Mouse (Mus musculus) heart, postnatal 0 days (tissue): ENCODE results near the gene Kank4. TPM values are rescaled to one million over a fixed set of nuclear protein-coding genes. Genes with fewer than 3 reads are reported as not detected.
A peak's percentile ranks its signal among the peaks of the same experiment; 100 is the strongest.
"Not testable (repeated sequence)": the region's sequence is repeated elsewhere in the genome, so short reads cannot be mapped to it uniquely, and the experiment has no call there.

Source experiments
- ATAC-seq: fragments of 200-750 bp; cut with Nextera tagmentation; 2 replicates; pipeline ENCODE4 v1.8.0; 2017; ENCODE audit warnings: low read depth, moderate number of reproducible peaks, moderate library complexity; ENCODE audit not compliant: insufficient read depth
- DNase-seq: peaks from one replicate; pipeline ENCODE4 v3.0.0-alpha.2; 2016; ENCODE audit warnings: low spot score
- H3K27ac ChIP-seq: fragments of 300-500 bp; sonication (generic); 2 replicates; pipeline ENCODE4 v1.5.1; 2014; ENCODE audit warnings: low read depth, mild to moderate bottlenecking
- H3K27me3 ChIP-seq: fragments of 300-500 bp; sonication (generic); 2 replicates; pipeline ENCODE4 v1.6.1; 2014; ENCODE audit warnings: low read length, mixed read lengths; ENCODE audit not compliant: control insufficient read depth, insufficient read depth
- H3K36me3 ChIP-seq: fragments of 300-500 bp; sonication (generic); replicated peaks from 2 replicates; pipeline ENCODE4 v1.6.1; 2014; ENCODE audit warnings: low read length, mixed read lengths; ENCODE audit not compliant: control insufficient read depth, insufficient read depth
- H3K4me1 ChIP-seq: fragments of 300-500 bp; sonication (generic); 2 replicates; pipeline ENCODE4 v1.6.1; 2014; ENCODE audit warnings: antibody characterized with exemption; ENCODE audit not compliant: control insufficient read depth, insufficient read depth
- H3K4me2 ChIP-seq: fragments of 300-500 bp; sonication (generic); 2 replicates; pipeline ENCODE4 v1.6.1; 2014; ENCODE audit warnings: low read depth, mild to moderate bottlenecking, low read length, moderate library complexity
- H3K4me3 ChIP-seq: fragments of 300-500 bp; sonication (generic); 2 replicates; pipeline ENCODE4 v1.5.1; 2014; ENCODE audit warnings: low read depth, low read length
- H3K9ac ChIP-seq: fragments of 300-500 bp; sonication (generic); replicated peaks from 2 replicates; pipeline ENCODE4 v1.6.1; 2014; ENCODE audit warnings: low read depth, low read length, mixed read lengths
- H3K9me3 ChIP-seq: fragments of 300-500 bp; sonication (generic); replicated peaks from 2 replicates; pipeline ENCODE4 v1.6.1; 2016; ENCODE audit warnings: low read length; ENCODE audit not compliant: control insufficient read depth
- CTCF ChIP-seq: IDR thresholded peaks from 2 replicates; pipeline ENCODE4 v1.5.1; 2016; ENCODE audit warnings: antibody characterized with exemption, control low read depth, low read depth
- EP300 ChIP-seq: IDR thresholded peaks from 2 replicates; pipeline ENCODE4 v1.6.1; 2016; ENCODE audit warnings: antibody characterized with exemption, low read depth
- whole genome bisulfite sequencing: fragments of 180-500 bp; shearing (Covaris S2); extraction: QIAGEN DNeasy Blood & Tissue Kit; methylation state at CpG from one replicate; pipeline ENCODE4 v1.1.7; 2014; 5-methylcytosine and 5-hydroxymethylcytosine counted together
- polyA plus RNA-seq: library from polyadenylated mRNA; unstranded; fragments of >200 nt; fragmentation: Nextera tagmentation; extraction: Ambion mirVana; gene quantifications from 2 replicates; pipeline ENCODE4 v1.2.1, GENCODE M21; 2015
- total RNA-seq: library from RNA; depleted of rRNA; stranded (reverse); fragments of >200 nt; gene quantifications from 2 replicates; pipeline ENCODE4 v1.2.3, GENCODE M21; 2014; ENCODE audit warnings: low replicate concordance

The Kank4 gene
- total and polyA plus RNA-seq, 2 experiments from 2014 or later: 0.22 to 3.3 TPM

DNA sequence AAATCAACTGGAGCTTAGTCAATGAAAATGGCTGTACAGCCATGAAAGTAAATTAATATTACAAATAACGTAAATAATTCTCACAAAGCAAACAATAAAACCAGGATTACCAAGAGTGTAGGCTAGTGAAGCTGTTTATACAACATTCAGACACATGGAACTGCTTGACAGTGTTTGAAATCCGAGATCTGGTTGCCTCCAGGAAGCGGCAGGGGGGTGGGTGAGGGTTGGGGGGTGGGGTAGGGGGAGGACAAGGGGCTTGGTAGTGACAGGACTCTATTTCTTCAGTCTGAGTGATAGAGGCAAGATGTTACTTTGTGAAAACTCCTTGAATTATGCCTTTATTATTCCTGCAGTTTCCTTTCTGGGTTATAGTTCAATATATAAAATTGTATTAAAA, 9.4 kb upstream of the Kank4 start:
- no peak for DNase-seq
- TF ChIP-seq EP300: no peak
- no peak for TF ChIP-seq CTCF
- Histone ChIP-seq H3K4me1 (no peaks in the 10 kb centered on the region), H3K27ac (no peak overlapping the region), H3K27me3 (no peaks in the 10 kb centered on the region), H3K4me3 (no peak overlapping the region), H3K4me2 (no peak overlapping the region), H3K9me3 (no peaks in the 10 kb centered on the region), H3K36me3 (no peaks in the 10 kb centered on the region), H3K9ac (no peak overlapping the region)
- no peak for ATAC-seq
- WGBS: 63% methylated on average over 3 of the region's 3 CpGs

DNA sequence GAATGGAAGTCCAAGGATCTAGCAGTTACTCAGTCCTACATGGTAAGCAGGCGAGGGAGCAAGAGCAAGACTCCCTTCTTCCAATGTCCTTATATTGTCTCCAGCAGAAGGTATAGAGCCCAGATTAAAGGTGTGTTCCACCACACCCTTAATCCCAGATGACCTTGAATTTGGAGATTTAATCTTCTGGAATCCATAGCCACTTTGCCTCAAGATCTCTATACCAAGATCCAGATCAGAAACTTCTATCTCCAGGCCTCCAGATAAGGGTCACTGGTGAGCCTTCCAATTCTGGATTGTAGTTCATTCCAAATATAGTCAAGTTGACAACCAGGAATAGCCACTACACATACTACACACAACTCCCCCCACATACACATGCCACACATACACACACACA, 6.4 kb upstream of the Kank4 start, which contains the start of gene I0C0044D17Rik:
TSS of gene I0C0044D17Rik (minus strand) at position 101 of the 400 bp plus-strand sequence.
- H3K27me3 ChIP-seq, H3K27ac ChIP-seq, H3K9ac ChIP-seq, H3K4me2 ChIP-seq, DNase-seq, ATAC-seq, H3K9me3 ChIP-seq, H3K4me1 ChIP-seq, H3K4me3 ChIP-seq, H3K36me3 ChIP-seq: not testable (repeated sequence)
- WGBS: 96% methylated on average over 1 of the region's 1 CpGs

DNA sequence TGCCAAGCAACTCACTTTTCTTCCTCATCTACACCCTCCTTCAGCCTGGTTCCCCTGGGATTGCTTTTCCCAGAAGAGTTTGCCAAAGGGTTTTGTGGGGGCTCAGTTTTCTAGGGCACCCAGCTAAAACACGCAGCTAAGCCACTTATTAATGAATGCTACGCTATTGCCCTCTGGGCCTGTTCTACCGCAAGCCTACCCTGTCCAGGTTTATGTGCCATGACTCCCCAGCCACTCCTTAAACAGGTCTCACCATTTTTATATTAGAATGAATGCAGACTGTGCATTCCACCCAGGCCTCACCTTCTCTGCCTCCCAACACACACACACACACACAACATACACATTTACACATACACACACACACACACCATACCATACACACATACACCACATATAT, 5.7 kb upstream of the Kank4 start:
- H3K4me1 ChIP-seq: 0 out of 2 replicates have a peak, but pooled peaks cover 2% of the 10 kb centered on the region
- WGBS: 90% methylated on average over 3 of the region's 3 CpGs
- no peak for ATAC-seq

DNA sequence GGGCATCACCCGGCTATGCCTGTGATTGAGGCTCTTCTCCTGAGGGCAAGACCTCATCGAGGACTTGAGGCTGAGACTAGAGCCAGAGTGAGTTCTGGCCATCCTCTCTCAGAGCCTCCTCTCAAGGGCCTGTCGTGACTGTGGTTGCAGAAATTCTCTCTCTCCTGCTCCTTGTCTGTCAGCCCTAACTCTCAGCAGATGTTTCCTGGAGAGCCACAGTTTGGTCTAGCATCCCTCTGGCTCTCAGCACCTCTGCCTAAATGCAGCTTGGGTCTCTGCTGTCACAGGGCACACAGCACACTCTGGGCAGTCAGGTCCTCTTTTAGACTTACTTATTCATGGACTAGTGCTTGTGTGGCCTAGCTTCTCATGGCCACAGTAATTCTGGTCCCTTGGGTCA, 5.1 kb upstream of the Kank4 start:
- Histone ChIP-seq H3K9me3 (no peaks in the 10 kb centered on the region), H3K4me3 (no peak overlapping the region), H3K27me3 (peaks cover 11% of the 10 kb centered on the region; the same call in 1 of the 2 replicates), H3K9ac (no peak overlapping the region), H3K27ac (no peak overlapping the region), H3K4me2 (no peak overlapping the region), H3K4me1 (0 out of 2 replicates have a peak, but pooled peaks cover 5% of the 10 kb centered on the region), H3K36me3 (no peaks in the 10 kb centered on the region)
- no peak for ATAC-seq
- TF ChIP-seq EP300 (no peak), CTCF (no peak)
- DNase-seq: no peak
- 54% methylated on average over 3 of the region's 3 CpGs for WGBS

More for the DNA sequence above, 5.7 kb upstream of the Kank4 start:
- H3K27ac ChIP-seq: no peak overlapping the region
- no peak for DNase-seq
- no peak overlapping the region for H3K4me2 ChIP-seq
- no peaks in the 10 kb centered on the region for H3K9me3 ChIP-seq
- H3K27me3 ChIP-seq: 0 out of 2 replicates have a peak, but pooled peaks cover 9% of the 10 kb centered on the region
- H3K9ac ChIP-seq: no peak overlapping the region
- no peaks in the 10 kb centered on the region for H3K36me3 ChIP-seq
- no peak for TF ChIP-seq EP300
- no peak for TF ChIP-seq CTCF
- H3K4me3 ChIP-seq: no peak overlapping the region

DNA sequence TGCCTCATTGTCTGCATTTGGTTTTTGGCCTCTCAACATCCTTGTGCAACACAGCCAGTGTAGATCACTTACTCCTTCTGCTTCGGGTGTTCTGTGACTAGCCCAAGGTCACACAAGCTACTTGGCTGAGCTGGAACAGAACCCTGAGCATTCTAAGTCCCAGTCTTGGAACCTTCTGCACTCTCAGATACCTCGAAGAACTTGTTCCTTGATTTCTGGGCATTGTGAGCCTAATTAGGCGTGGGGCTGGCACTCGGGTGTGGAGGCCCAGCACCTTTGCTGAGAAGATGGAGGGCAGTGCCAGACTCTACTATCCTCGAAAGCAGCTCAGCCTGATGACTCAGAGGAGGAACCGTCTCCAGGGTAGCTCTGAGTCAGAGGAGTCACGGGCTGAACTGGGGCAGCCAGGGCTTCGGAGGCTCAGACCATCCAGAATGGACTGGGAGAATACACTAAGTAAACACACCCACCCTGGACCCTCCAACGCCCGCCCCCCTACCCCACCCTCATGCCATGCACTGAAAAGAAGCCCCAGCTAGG, 1.9 kb upstream of the Kank4 start:
- Histone ChIP-seq H3K4me3 (no peak overlapping the region), H3K36me3 (no peaks in the 10 kb centered on the region), H3K27me3 (peaks cover 33% of the 10 kb centered on the region; the same call in 1 of the 2 replicates), H3K9ac (no peak overlapping the region), H3K27ac (no peak overlapping the region), H3K9me3 (no peaks in the 10 kb centered on the region), H3K4me1 (0 out of 2 replicates have a peak, but pooled peaks cover 5% of the 10 kb centered on the region), H3K4me2 (no peak overlapping the region)
- TF ChIP-seq EP300 (no peak), CTCF (no peak)
- ATAC-seq (no peak), DNase-seq (no peak)
- WGBS: 70% methylated on average over 10 of the region's 10 CpGs

DNA sequence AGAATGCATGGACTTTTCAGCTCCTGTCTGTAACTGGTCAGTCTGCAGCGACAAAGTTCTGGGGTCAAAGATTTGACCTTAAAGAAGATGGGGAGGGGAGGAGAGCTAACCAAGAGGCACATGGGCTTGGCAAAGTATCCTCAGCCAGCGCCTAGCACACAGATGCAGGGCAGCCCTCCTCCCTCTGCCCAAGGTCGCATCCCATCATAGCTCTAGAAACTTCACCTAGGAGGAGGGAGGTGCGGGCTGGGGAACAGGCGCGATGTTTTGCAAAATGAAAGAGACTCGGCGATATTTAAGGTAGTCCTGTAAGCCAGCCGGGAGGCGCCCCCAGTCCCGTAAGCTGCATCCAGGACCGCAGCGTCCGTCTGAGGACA, 542 bp downstream of the Kank4 start:
- no peaks in the 10 kb centered on the region for H3K36me3 ChIP-seq
- DNase-seq: no peak
- ATAC-seq: no peak
- no peak overlapping the region for H3K27ac ChIP-seq
- H3K4me1 ChIP-seq: 0 out of 2 replicates have a peak, but pooled peaks cover 5% of the 10 kb centered on the region
- peak overlapping the region; percentile 65 for H3K4me3 ChIP-seq
- H3K4me2 ChIP-seq: peak overlapping the region; percentile 96
- TF ChIP-seq CTCF (no peak), EP300 (no peak)
- H3K9ac ChIP-seq: peak overlapping the region; percentile 52; the same call in 1 of the 2 replicates
- peaks cover 36% of the 10 kb centered on the region; the same call in 1 of the 2 replicates for H3K27me3 ChIP-seq
- 4% methylated on average over 14 of the region's 14 CpGs for WGBS
- no peaks in the 10 kb centered on the region for H3K9me3 ChIP-seq
